Mouse (Mus musculus): ENCODE results near the gene Nudt9. TPM values are rescaled to one million over a fixed set of nuclear protein-coding genes. Genes with fewer than 3 reads are reported as not detected.

Gene Nudt9
- total and polyA plus RNA-seq, 3 experiments, result 58.5 to 83.8 (median 65.3) TPM

DNA sequence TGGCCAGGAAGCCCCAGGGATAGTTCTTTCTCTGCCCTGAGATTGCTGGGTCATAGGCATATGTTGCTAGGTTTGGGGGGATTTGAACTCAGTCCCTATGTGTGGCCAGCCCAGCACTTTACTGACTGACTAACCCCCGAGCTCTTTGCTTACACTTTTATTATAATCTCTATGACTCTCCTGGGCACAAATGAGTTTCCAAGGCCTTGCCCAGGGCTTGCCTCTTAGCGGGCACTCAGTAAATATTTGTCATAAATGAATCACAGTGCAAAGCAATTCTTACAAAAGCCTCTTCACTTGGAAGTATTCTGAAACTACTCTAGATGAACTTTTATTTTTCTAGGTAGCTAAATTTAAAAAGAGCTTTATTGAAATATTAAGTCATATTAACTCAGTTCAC lies 42.2 kb upstream of the Nudt9 start:
- no peaks in the 10 kb centered on the region for H3K27me3 ChIP-seq (replicated peaks)
- H3K36me3 ChIP-seq (replicated peaks in 1 of 2; ENCODE audit: control insufficient read depth in 1 of 2, insufficient read depth in 1 of 2, low read length in 1 of 2), result peaks cover 10 to 53% of the 10 kb centered on the region in 2 experiments
- no peaks in the 10 kb centered on the region for H3K79me2 ChIP-seq (replicated peaks; ENCODE audit: control insufficient read depth, extremely low read depth, insufficient read depth, poor library complexity, severe bottlenecking)
- TF ChIP-seq CHD1 (IDR thresholded peaks at IDR 0.05; ENCODE audit: low read depth, low read length) (no peak), ZKSCAN1 (IDR thresholded peaks at IDR 0.05; ENCODE audit: borderline replicate concordance, low read depth, low read length) (no peak), BHLHE40 (IDR thresholded peaks at IDR 0.05; ENCODE audit: low read depth, low read length) (no peak), UBTF (IDR thresholded peaks at IDR 0.05; ENCODE audit: low read depth, low read length) (no peak)
- no peaks in the 10 kb centered on the region for H3K9me3 ChIP-seq (replicated peaks; ENCODE audit: low read length)
- H3K9ac ChIP-seq (ENCODE audit: insufficient read depth, low read depth), result no peak overlapping the region
- in situ Hi-C loops (cut with MboI; ENCODE audit: low pct_ligation_motif_present, low pct_unique_long_range_greater_than_20kb, low sequenced_read_pairs) (no loop called here), dilution Hi-C loops (cut with MboI; ENCODE audit: extremely low pct_ligation_motif_present, extremely low pct_unique_long_range_greater_than_20kb, low sequenced_read_pairs) (no loop called here)
- H3K27ac ChIP-seq (ENCODE audit: insufficient read depth, low read depth), result no peak overlapping the region
- H3K4me2 ChIP-seq (ENCODE audit: insufficient read depth, low read depth, poor library complexity, severe bottlenecking), result no peak overlapping the region
- no peak overlapping the region for H3K4me3 ChIP-seq (replicated peaks in 1 of 3; ENCODE audit: low read depth in 2 of 3, low read length in 2 of 3, poor library complexity in 1 of 3)
- DNase-seq (ENCODE audit: extremely low read depth), result no peak
- H3K4me1 ChIP-seq (ENCODE audit: control insufficient read depth in 1 of 2, insufficient read depth in 2 of 2), result no peaks in the 10 kb centered on the region

DNA sequence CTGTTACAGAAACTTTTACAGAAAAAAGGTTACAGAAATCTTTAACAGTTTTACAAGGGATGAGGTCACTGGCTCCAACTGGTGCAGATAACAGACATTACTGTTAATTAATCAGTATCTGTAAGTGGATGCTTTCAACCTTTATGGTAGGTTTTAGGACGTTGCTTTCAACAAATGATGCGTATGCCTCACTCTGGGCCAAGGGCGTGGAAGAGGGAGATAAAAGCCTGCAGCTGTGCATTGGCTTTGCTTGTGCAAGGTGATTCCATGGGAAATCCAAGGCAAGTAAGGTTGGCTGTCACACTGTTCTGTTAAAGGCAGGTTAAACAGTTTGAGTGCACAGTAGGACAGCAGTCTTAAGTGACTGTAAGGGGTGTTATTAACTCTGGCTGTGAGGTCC lies 39.3 kb upstream of the Nudt9 start:
- no peaks in the 10 kb centered on the region for H3K9me3 ChIP-seq (replicated peaks; ENCODE audit: low read length)
- H3K27me3 ChIP-seq (replicated peaks), result no peaks in the 10 kb centered on the region
- H3K9ac ChIP-seq (ENCODE audit: insufficient read depth, low read depth), result no peak overlapping the region
- peaks cover 10 to 54% of the 10 kb centered on the region in 2 experiments for H3K36me3 ChIP-seq (replicated peaks in 1 of 2; ENCODE audit: control insufficient read depth in 1 of 2, insufficient read depth in 1 of 2, low read length in 1 of 2)
- in situ Hi-C loops (cut with MboI; ENCODE audit: low pct_ligation_motif_present, low pct_unique_long_range_greater_than_20kb, low sequenced_read_pairs), result no loop called here
- TF ChIP-seq ETS1 (conservative IDR thresholded peaks at IDR 0.05; ENCODE audit: low read depth, low read length) (no peak), USF1 (IDR thresholded peaks at IDR 0.05; ENCODE audit: low read depth, low read length) (no peak), PAX5 (IDR thresholded peaks at IDR 0.05; ENCODE audit: low read length) (no peak), IRF4 (IDR thresholded peaks at IDR 0.05; ENCODE audit: low read depth, low read length) (no peak), NELFE (IDR thresholded peaks at IDR 0.05; ENCODE audit: low read depth, low read length) (no peak), MAX (IDR thresholded peaks at IDR 0.05; ENCODE audit: low read length) (no peak)
- H3K4me1 ChIP-seq (ENCODE audit: control insufficient read depth in 1 of 2, insufficient read depth in 2 of 2), result no peaks in the 10 kb centered on the region
- H3K79me2 ChIP-seq (replicated peaks; ENCODE audit: control insufficient read depth, extremely low read depth, insufficient read depth, poor library complexity, severe bottlenecking), result no peaks in the 10 kb centered on the region
- no peak for DNase-seq (ENCODE audit: extremely low read depth)
- H3K27ac ChIP-seq (ENCODE audit: insufficient read depth, low read depth), result no peak overlapping the region
- no peak overlapping the region for H3K4me2 ChIP-seq (ENCODE audit: insufficient read depth, low read depth, poor library complexity, severe bottlenecking)
- no peak overlapping the region for H3K4me3 ChIP-seq (replicated peaks in 1 of 3; ENCODE audit: low read depth in 2 of 3, low read length in 2 of 3, poor library complexity in 1 of 3)
- dilution Hi-C loops (cut with MboI; ENCODE audit: extremely low pct_ligation_motif_present, extremely low pct_unique_long_range_greater_than_20kb, low sequenced_read_pairs), result no loop called here

DNA sequence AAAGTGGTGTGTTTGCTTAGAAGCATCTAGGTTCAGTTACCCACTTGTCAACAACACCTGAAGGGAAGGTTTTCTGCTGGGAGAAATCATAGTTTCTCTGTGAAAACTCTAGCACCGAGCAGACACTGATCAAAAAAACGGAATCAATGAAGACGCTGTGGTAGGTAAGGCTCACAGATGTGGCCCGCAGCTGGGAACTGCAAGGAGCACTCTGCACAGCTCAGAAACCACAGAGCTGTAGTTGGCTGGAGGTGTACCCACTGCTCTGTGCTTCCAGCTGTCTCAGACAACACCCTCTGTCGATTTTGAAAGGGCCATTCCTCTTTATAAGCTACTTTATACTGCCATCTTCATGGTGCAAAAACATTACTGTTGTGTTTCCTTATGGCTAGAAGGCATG lies 38.3 kb upstream of the Nudt9 start:
- no peaks in the 10 kb centered on the region for H3K9me3 ChIP-seq (replicated peaks; ENCODE audit: low read length)
- no peak overlapping the region for H3K27ac ChIP-seq (ENCODE audit: insufficient read depth, low read depth)
- H3K9ac ChIP-seq (ENCODE audit: insufficient read depth, low read depth), result no peak overlapping the region
- no peaks in the 10 kb centered on the region for H3K79me2 ChIP-seq (replicated peaks; ENCODE audit: control insufficient read depth, extremely low read depth, insufficient read depth, poor library complexity, severe bottlenecking)
- H3K36me3 ChIP-seq (replicated peaks in 1 of 2; ENCODE audit: control insufficient read depth in 1 of 2, insufficient read depth in 1 of 2, low read length in 1 of 2), result peaks cover 9 to 47% of the 10 kb centered on the region in 2 experiments
- dilution Hi-C loops (cut with MboI; ENCODE audit: extremely low pct_ligation_motif_present, extremely low pct_unique_long_range_greater_than_20kb, low sequenced_read_pairs) (no loop called here), in situ Hi-C loops (cut with MboI; ENCODE audit: low pct_ligation_motif_present, low pct_unique_long_range_greater_than_20kb, low sequenced_read_pairs) (no loop called here)
- no peaks in the 10 kb centered on the region for H3K27me3 ChIP-seq (replicated peaks)
- no peak overlapping the region for H3K4me2 ChIP-seq (ENCODE audit: insufficient read depth, low read depth, poor library complexity, severe bottlenecking)
- H3K4me3 ChIP-seq (replicated peaks in 1 of 3; ENCODE audit: low read depth in 2 of 3, low read length in 2 of 3, poor library complexity in 1 of 3), result no peak overlapping the region
- TF ChIP-seq PAX5 (IDR thresholded peaks at IDR 0.05; ENCODE audit: low read length) (no peak), IRF4 (IDR thresholded peaks at IDR 0.05; ENCODE audit: low read depth, low read length) (no peak), MAFK (IDR thresholded peaks at IDR 0.05; ENCODE audit: insufficient replicate concordance, low read length) (no peak), MEF2A (IDR thresholded peaks at IDR 0.05; ENCODE audit: borderline replicate concordance, low read depth, low read length) (no peak), ZKSCAN1 (IDR thresholded peaks at IDR 0.05; ENCODE audit: borderline replicate concordance, low read depth, low read length) (no peak), ZNF384 (IDR thresholded peaks at IDR 0.05; ENCODE audit: low read depth, low read length) (no peak), JUND (conservative IDR thresholded peaks at IDR 0.05; ENCODE audit: low read depth, low read length) (no peak), MAX (IDR thresholded peaks at IDR 0.05; ENCODE audit: low read length) (no peak), UBTF (IDR thresholded peaks at IDR 0.05; ENCODE audit: low read depth, low read length) (no peak), HCFC1 (IDR thresholded peaks at IDR 0.05; ENCODE audit: low read depth, low read length) (no peak), USF2 (conservative IDR thresholded peaks at IDR 0.05; ENCODE audit: low read depth, low read length) (no peak), USF1 (IDR thresholded peaks at IDR 0.05; ENCODE audit: low read depth, low read length) (no peak), GABPA (IDR thresholded peaks at IDR 0.05; ENCODE audit: insufficient replicate concordance, low read depth, low read length) (no peak), RAD21 (IDR thresholded peaks at IDR 0.05; ENCODE audit: low read depth, low read length) (no peak), MYC (IDR thresholded peaks at IDR 0.05; ENCODE audit: low read depth, low read length) (no peak), CHD2 (IDR thresholded peaks at IDR 0.05; ENCODE audit: low read length) (no peak), ZC3H11A (IDR thresholded peaks at IDR 0.05; ENCODE audit: low read depth, low read length) (no peak), NELFE (IDR thresholded peaks at IDR 0.05; ENCODE audit: low read depth, low read length) (no peak), E2F4 (IDR thresholded peaks at IDR 0.05; ENCODE audit: insufficient replicate concordance, low read depth, low read length) (no peak), MAZ (IDR thresholded peaks at IDR 0.05; ENCODE audit: low read depth, low read length) (no peak)
- DNase-seq (ENCODE audit: extremely low read depth), result no peak
- H3K4me1 ChIP-seq (ENCODE audit: control insufficient read depth in 1 of 2, insufficient read depth in 2 of 2), result no peaks in the 10 kb centered on the region
